Mouse (Mus musculus) lung, adult 2 months (tissue): ENCODE data around the gene Slit3.

Experiments used
- CTCF ChIP-seq: fragments of 200-500 bp; IDR thresholded peaks from 2 replicates; pipeline ENCODE4 v1.5.1; 2011; ENCODE audit warnings: mild to moderate bottlenecking, low read length, control low read depth; ENCODE audit not compliant: insufficient read depth
- POLR2A ChIP-seq: fragments of 200-500 bp; IDR thresholded peaks from 2 replicates; pipeline ENCODE4 v1.6.1; 2011; ENCODE audit warnings: low read depth, mild to moderate bottlenecking, control low read depth, low read length, borderline replicate concordance; ENCODE audit errors: extremely low read depth

DNA sequence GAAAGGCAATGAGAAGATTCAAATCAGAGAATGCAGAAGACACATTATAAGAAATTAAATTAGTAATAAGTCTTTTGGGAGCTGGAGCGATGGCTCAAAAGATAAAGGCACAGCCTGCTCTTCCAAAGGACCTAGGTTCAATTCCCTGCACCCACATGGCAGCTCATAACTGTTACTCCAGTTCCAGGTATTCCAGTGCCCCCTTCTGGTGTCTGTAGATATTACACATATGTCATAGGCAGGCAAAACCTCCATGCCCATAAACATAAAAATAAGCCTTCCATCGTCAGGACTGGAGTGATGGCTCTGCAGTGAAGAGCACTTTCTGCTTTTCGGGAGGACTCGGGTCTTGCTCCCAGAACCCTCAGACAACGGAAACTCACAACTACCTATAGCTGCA, 583.9 kb downstream of the Slit3 start:
- no peak for TF ChIP-seq CTCF
- TF ChIP-seq POLR2A, result no peak
